In genomic region chr1:75446656-75447055, GRCm38 (mm10) we compare ENCODE assay signal across 9 mouse cellular contexts. TPM values are rescaled to one million over a fixed set of nuclear protein-coding genes. Genes with fewer than 3 reads are reported as not detected.
DNase-seq lines count a peak whose midpoint lies in the region; ATAC-seq and TF ChIP-seq lines count a peak whose summit lies in the region.
"Had no signal": no experiment of that assay in that cellular context is flagged by ENCODE, and none has a peak within 500 bp of the region (broad histone marks: within the 10 kb centered on the region; RNA-seq: fewer than 3 reads in every experiment).

No protein-coding gene starts in this region.

- H3K9me3 ChIP-seq in limb, embryonic 15.5 days: no peaks in the 10 kb centered on the region

- whole genome bisulfite sequencing in limb, embryonic 15.5 days: 11% methylated on average over 20 of the region's 20 CpGs
- 12% methylated on average over 20 of the region's 20 CpGs for WGBS in olfactory bulb, adult 2 months

- TF ChIP-seq CTCF in olfactory bulb, adult 2 months (IDR thresholded peaks at IDR 0.05; ENCODE audit: insufficient read depth, low read depth, low read length): no peak

- intact Hi-C loops in left cerebral cortex, postnatal 4 days (cut with DNase I): no loop called here

- H3K4me1 ChIP-seq in limb, embryonic 15.5 days: peaks cover 79% of the 10 kb centered on the region
- H3K4me1 ChIP-seq in olfactory bulb, adult 2 months (ENCODE audit: control insufficient read depth, insufficient read depth, low read length): peaks cover 91% of the 10 kb centered on the region

- H3K27ac ChIP-seq in limb, embryonic 15.5 days: no peak overlapping the region
- peak overlapping the region; percentile 63 for H3K27ac ChIP-seq in olfactory bulb, adult 2 months (ENCODE audit: insufficient read depth, low read depth, low read length)

- no peak overlapping the region for H3K9ac ChIP-seq in limb, embryonic 15.5 days

- no peak overlapping the region for H3K4me3 ChIP-seq in limb, embryonic 15.5 days
- no peak overlapping the region for H3K4me3 ChIP-seq in olfactory bulb, adult 2 months (ENCODE audit: insufficient read depth, low read depth, low read length)

- DNase-seq in cerebellum, adult 11 months: peak; percentile 41
- DNase-seq in kidney, postnatal 4 days: peak; percentile 58 to 75
- DNase-seq in kidney, adult 11 months: no peak
- DNase-seq in left cerebral cortex, postnatal 4 days: no peak
- DNase-seq: gastrocnemius, postnatal 14 days had no signal

- H3K4me2 ChIP-seq in limb, embryonic 15.5 days: peak overlapping the region; percentile 15; the same call in 1 of the 2 replicates

- no peak for TF ChIP-seq POLR2A in olfactory bulb, adult 2 months (IDR thresholded peaks at IDR 0.05; ENCODE audit: insufficient read depth, low read depth, low read length)

- ATAC-seq in cerebellum, adult (ENCODE audit: insufficient number of reproducible peaks, low FRiP score, low TSS enrichment): no peak
- ATAC-seq in limb, embryonic 15.5 days (ENCODE audit: insufficient number of reproducible peaks, low FRiP score, low TSS enrichment, low read depth): no peak
- ATAC-seq in erythroid progenitor cell, adult 5-6 weeks (replicated peaks; ENCODE audit: low FRiP score, poor library complexity, severe bottlenecking): no peak

- H3K36me3 ChIP-seq in limb, embryonic 15.5 days: peaks cover 14% of the 10 kb centered on the region

- H3K27me3 ChIP-seq in limb, embryonic 15.5 days: peaks cover 80% of the 10 kb centered on the region

RNA-seq across cellular contexts. Expression of gene Asic4, which starts 3.6 kb away (rescaled TPM):
- 0.14 TPM in 2 replicates for polyA plus RNA-seq in limb, embryonic 15.5 days (2015; fragmentation: Nextera tagmentation; extraction: Ambion mirVana)
- polyA plus RNA-seq in olfactory bulb, adult 2 months (2012; ENCODE audit: insufficient read depth, insufficient read length, low replicate concordance, missing spikeins): not detected in 2 replicates
- total RNA-seq in erythroid progenitor cell, adult 5-6 weeks (2015; ENCODE audit: low replicate concordance): not detected in 2 replicates
- not detected in 2 replicates for total RNA-seq in erythroid progenitor cell, adult 5-6 weeks (2017; ENCODE audit: low replicate concordance)
- total RNA-seq in left cerebral cortex, postnatal 4 days (2021): 10 to 100 TPM in 1 of 2 experiments, 1 to 10 TPM in 1; 8.6 to 10.2 TPM
- total RNA-seq: gastrocnemius, postnatal 14 days had no signal

RNA-seq across cellular contexts. Expression of gene Gmppa, which starts 10.9 kb away (rescaled TPM):
- polyA plus RNA-seq in limb, embryonic 15.5 days (2015; fragmentation: Nextera tagmentation; extraction: Ambion mirVana): 94.6 and 97.0 TPM in 2 replicates
- not detected in 2 replicates for polyA plus RNA-seq in olfactory bulb, adult 2 months (2012; ENCODE audit: insufficient read depth, insufficient read length, low replicate concordance, missing spikeins)
- total RNA-seq in erythroid progenitor cell, adult 5-6 weeks (2015; ENCODE audit: low replicate concordance): 17.6 and 23.1 TPM in 2 replicates
- total RNA-seq in erythroid progenitor cell, adult 5-6 weeks (2017; ENCODE audit: low replicate concordance): 3.6 and 10.8 TPM in 2 replicates
- 10 to 100 TPM; 47.9 to 60.5 TPM for total RNA-seq in left cerebral cortex, postnatal 4 days (2021)

RNA-seq across cellular contexts. Expression of gene Chpf, which starts 32.5 kb away (rescaled TPM):
- polyA plus RNA-seq in limb, embryonic 15.5 days (2015; fragmentation: Nextera tagmentation; extraction: Ambion mirVana): 51.7 and 58.8 TPM in 2 replicates
- polyA plus RNA-seq in olfactory bulb, adult 2 months (2012; ENCODE audit: insufficient read depth, insufficient read length, low replicate concordance, missing spikeins): not detected in 2 replicates
- total RNA-seq in erythroid progenitor cell, adult 5-6 weeks (2015; ENCODE audit: low replicate concordance): not detected in 2 replicates
- 0.77 TPM in 1 of 2 replicates, not detected in the other for total RNA-seq in erythroid progenitor cell, adult 5-6 weeks (2017; ENCODE audit: low replicate concordance)
- total RNA-seq in left cerebral cortex, postnatal 4 days (2021): 10 to 100 TPM; 61.3 to 67.7 TPM

RNA-seq across cellular contexts. Expression of gene Tmem198, which starts 32.7 kb away (rescaled TPM):
- polyA plus RNA-seq in limb, embryonic 15.5 days (2015; fragmentation: Nextera tagmentation; extraction: Ambion mirVana): 0.74 and 0.79 TPM in 2 replicates
- polyA plus RNA-seq in olfactory bulb, adult 2 months (2012; ENCODE audit: insufficient read depth, insufficient read length, low replicate concordance, missing spikeins): not detected in 2 replicates
- not detected in 2 replicates for total RNA-seq in erythroid progenitor cell, adult 5-6 weeks (2015; ENCODE audit: low replicate concordance)
- total RNA-seq in erythroid progenitor cell, adult 5-6 weeks (2017; ENCODE audit: low replicate concordance): not detected in 2 replicates
- total RNA-seq in left cerebral cortex, postnatal 4 days (2021): 10 to 100 TPM; 41.8 to 43.5 TPM

RNA-seq across cellular contexts. Expression of gene Obsl1, which starts 59.6 kb away (rescaled TPM):
- polyA plus RNA-seq in limb, embryonic 15.5 days (2015; fragmentation: Nextera tagmentation; extraction: Ambion mirVana): 83.7 and 90.9 TPM in 2 replicates
- polyA plus RNA-seq in olfactory bulb, adult 2 months (2012; ENCODE audit: insufficient read depth, insufficient read length, low replicate concordance, missing spikeins): not detected in 2 replicates
- total RNA-seq in erythroid progenitor cell, adult 5-6 weeks (2015; ENCODE audit: low replicate concordance): not detected in 2 replicates
- total RNA-seq in erythroid progenitor cell, adult 5-6 weeks (2017; ENCODE audit: low replicate concordance): 0.64 TPM in 1 of 2 replicates, not detected in the other
- 10 to 100 TPM; 39.3 to 46.6 TPM for total RNA-seq in left cerebral cortex, postnatal 4 days (2021)

Comparison
In these comparisons a context has a peak if more than half of its experiments do, and no peak if none do; other contexts are left out.
1. DNase-seq: peak in cerebellum, adult 11 months (single experiment) and kidney, postnatal 4 days (2 of 2); none in kidney, adult 11 months (single experiment) and left cerebral cortex, postnatal 4 days (single experiment).
2. RNA of gene Asic4, which starts 3.6 kb away (total RNA-seq): 8.6 to 10.2 TPM in left cerebral cortex, postnatal 4 days; not detected in erythroid progenitor cell, adult 5-6 weeks; every median in the first group is over 4 times any median in the second.
3. RNA of gene Chpf, which starts 32.5 kb away (total RNA-seq): 61.3 to 67.7 TPM in left cerebral cortex, postnatal 4 days; 0.77 TPM in erythroid progenitor cell, adult 5-6 weeks; every median in the first group is over 10 times any median in the second.